Mouse (Mus musculus) bone marrow, adult 2 months (tissue): ENCODE results near the gene Psme4.

Experiments
- CTCF ChIP-seq: fragments of 200-500 bp; IDR thresholded peaks from 2 replicates; pipeline ENCODE4 v1.5.1; 2011; ENCODE audit warnings: low read length, control low read depth; ENCODE audit not compliant: control insufficient read depth, insufficient read depth
- POLR2A ChIP-seq: fragments of 200-500 bp; IDR thresholded peaks from 2 replicates; pipeline ENCODE4 v1.6.1; 2011; ENCODE audit warnings: low read depth, mild to moderate bottlenecking, control low read depth, low read length, borderline replicate concordance; ENCODE audit not compliant: control insufficient read depth

DNA sequence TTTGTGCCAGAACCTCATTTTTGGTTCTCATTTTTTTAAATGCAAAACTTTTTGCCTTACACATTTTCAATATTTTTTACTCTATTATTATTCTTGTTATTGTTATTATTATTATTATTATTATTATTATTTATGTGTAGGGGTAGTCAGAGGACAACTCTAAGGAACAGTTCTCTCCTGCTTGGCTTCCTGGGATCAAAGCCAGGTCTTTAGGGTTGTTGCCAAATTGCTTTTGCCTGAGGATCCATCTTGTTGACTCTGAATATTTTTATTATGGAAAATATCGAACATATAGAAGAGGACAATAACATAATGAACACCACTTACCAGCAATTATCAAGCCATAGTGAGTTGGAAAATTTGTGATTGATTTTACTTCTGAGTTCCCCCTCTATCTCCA lies 3.1 kb downstream of the Psme4 start:
- no peak for TF ChIP-seq CTCF
- TF ChIP-seq POLR2A, result no peak
